Mouse (Mus musculus) naive thymus-derived CD4-positive, alpha-beta T cell, adult 2 months (primary cell): ENCODE data around the gene Gbp10.
"Not testable (repeated sequence)": the region's sequence is repeated elsewhere in the genome, so short reads cannot be mapped to it uniquely, and the experiment has no call there.

ENCODE experiments used
- DNase-seq: peaks from one replicate; pipeline ENCODE4 v3.0.0-alpha.2; 2011; ENCODE audit warnings: low read depth

The Gbp10 gene

DNA sequence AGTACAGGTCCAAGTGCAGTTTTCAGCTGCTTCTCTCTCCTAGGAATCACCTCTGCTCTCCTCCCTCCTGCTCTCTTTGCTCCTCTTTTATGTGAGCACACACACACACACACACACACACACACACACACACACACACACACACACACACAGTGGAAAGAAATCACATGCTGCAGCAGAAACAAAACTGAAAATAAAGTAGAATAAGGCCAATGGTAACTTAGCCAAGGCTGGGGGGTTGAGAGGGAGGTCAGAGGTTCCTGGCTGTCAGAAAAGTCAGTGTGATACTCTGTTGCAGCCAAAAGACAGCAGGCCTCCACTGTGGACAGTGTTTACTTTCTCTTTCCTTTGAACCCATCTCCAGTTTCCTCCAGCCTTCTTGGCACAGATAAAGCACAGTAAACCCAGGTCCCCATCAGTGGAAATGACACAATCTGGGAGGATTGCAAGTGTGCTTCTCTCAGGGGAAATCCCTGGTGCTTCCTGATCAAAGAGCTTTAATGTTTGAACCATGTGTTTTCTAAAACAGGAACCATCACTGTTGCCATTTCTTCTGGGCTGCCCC lies at the start of gene Gbp10:
Gene Gbp10 (minus strand): TSS at position 51 of the 565 bp plus-strand sequence.
- peak; percentile 82 for DNase-seq

DNA sequence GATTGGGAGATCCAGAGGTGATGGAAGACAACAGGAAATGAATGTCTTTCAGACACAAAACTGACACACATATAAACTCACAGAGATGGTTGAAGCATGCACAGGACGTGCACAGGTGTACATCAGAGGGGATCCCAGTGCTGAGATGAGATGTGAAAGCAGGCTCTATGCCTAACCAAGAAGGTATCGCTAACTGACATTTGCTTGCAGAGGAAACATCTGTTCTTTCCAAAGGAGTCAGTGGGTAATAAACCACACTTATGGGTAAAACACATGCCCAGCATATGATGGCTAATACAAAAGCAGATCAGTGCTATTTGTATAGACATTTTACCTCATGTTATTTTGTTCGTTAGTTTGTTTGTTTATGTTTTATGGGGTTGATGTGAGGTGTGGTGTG lies 21.3 kb upstream of the Gbp10 start:
- not testable (repeated sequence) for DNase-seq

DNA sequence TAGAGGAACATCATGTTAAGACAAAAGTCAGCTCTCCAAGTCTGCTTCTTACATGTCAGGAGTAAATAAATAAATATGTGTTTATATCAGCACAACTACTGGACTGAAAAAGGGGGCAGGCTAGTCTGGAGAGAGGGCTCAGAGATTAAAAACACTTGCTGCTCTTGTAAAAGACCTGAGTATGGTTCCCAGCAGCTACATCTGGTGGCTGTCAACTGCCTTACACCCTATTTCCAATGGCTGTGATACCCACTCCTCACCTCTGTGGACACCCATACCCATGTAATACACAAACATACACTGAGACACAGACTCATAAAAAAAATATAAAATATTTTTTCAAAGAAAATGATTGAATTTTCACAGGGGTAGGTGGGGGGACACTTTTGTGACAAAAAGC lies 13.2 kb upstream of the Gbp10 start:
- peak; percentile 39 for DNase-seq

DNA sequence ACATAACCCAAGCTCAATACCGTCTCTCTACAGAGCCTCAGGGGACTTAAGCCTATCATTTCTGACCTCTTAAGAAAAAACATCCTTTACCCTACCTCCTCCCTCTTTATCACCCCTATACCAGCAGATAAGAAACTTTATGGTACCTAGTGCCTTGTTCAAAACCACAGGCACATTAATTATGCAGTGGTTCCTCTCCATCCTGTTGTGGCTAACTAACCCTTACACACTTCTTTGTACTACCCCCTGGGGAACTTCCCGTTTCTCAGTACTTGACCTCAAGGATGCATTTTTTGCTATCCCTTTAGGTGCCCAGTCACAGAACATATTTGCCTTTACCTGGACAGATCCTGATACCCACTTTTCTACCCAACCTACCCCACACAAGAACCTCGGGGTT lies 5.4 kb upstream of the Gbp10 start:
- DNase-seq, result not testable (repeated sequence)

DNA sequence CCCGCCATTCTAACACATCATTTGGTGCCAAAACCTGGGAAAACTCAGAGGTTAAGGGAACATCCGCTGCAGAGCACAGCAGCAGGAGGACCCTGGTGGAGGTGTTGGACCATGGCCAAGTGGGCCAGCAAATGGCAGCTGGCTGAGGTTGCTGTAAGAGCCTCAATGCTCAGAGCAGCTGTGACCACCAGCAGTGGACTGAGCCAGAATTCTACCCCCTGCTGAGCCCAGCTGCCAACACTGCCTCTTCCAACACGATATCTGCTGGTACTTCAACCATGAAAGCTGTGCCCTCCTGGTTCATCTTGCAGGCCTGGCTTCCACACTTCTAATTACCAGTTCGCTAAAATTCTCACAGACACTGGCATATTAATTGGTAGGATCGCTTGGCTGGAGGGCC lies 1.6 kb upstream of the Gbp10 start:
- DNase-seq, result not testable (repeated sequence)

DNA sequence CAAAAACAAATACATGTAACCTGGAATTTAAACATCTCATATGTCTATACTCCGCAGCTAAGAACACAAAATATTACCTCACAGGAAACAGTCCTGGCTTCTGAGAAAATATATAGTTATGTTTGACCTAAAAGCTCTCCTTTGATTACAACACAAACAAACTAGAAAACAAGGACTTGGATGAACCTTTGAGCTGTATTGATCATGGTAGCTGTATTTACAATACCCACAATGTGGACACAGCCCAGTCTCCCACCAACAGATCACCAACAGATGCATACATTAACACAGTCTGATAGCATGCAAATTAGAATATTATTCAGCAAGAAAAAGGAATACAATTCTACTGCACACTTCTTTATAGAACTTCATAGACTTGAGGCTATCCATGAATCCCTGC lies 931 bp downstream of the Gbp10 start:
- not testable (repeated sequence) for DNase-seq

DNA sequence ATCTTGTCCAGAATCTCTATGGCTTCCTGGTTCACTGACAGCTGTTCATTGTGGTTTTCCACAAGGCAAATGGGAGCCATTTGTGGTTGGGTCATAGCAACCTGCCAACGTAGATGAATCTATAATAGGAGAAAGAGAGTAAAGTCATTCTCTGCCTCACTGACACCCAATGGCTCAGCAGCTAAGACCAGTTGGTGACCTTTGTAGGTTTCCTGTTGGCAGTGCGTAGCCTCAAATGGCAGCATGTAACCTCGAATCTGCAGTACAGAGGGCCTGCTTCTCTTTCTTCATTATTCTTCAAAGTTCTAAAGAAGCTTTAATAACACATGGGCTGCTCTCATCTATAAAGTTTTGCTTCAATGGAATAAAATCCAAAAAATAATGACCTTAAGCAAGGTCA lies 3.3 kb downstream of the Gbp10 start:
- DNase-seq, result not testable (repeated sequence)

DNA sequence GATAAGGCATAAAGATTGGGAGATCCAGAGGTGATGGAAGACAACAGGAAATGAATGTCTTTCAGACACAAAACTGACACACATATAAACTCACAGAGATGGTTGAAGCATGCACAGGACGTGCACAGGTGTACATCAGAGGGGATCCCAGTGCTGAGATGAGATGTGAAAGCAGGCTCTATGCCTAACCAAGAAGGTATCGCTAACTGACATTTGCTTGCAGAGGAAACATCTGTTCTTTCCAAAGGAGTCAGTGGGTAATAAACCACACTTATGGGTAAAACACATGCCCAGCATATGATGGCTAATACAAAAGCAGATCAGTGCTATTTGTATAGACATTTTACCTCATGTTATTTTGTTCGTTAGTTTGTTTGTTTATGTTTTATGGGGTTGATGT lies 30.4 kb downstream of the Gbp10 start:
- DNase-seq, result not testable (repeated sequence)

DNA sequence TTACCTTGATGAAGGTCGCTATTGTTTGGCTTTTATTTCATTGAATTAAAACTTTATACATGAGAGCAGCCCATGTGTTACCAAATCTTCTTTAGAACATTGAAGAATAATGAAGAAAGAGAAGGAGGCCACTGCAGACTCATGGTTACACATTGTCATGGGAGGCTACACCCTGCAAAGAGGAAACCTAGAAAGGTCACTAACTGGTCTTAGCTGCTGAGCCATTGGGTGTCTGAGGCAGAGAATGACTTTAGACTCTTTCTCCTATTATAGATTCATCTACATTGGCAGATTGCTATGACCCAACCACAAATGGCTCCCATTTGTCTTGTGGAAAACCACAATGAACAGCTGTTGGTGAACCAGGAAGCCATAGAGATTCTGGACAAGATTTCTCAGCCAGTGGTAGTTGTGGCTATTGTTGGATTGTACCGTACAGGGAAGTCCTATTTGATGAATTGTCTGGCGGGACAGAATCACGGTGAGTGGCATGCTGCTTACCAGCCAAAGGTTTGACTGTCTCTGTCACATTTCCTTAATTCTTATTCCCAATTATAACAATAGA lies 38.5 kb downstream of the Gbp10 start:
- DNase-seq, result not testable (repeated sequence)

DNA sequence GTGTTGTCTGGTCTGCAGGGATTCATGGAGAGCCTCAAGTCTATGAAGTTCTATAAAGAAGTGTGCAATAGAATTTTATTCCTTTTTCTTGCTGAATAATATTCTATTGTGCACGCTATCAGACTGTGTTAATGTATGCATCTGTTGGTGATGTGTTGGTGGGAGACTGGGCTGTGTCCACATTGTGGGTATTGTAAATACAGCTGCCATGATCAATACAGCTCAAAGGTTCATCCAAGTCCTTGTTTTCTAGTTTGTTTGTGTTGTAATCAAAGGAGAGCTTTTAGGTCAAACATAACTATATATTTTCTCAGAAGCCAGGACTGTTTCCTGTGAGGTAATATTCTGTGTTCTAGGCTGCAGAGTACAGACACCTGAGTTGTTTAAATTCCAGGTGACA lies 40.2 kb downstream of the Gbp10 start:
- not testable (repeated sequence) for DNase-seq

DNA sequence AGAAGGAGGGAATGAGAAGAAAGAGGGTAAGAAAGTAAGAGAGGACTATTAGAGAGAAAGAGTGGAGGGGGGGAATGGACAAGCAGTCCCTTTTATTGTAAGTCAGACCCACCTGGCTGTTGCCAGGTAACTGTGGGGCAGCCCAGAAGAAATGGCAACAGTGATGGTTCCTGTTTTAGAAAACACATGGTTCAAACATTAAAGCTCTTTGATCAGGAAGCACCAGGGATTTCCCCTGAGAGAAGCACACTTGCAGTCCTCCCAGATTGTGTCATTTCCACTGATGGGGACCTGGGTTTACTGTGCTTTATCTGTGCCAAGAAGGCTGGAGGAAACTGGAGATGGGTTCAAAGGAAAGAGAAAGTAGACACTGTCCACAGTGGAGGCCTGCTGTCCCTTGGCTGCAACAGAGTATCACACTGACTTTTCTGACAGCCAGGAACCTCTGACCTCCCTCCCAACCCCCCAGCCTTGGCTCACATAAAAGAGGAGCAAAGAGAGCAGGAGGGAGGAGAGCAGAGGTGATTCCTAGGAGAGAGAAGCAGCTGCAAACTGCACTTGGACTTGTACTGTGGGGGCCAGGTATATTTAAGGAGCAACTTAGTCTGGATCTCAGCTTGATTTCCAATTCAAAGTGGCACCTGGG lies 41.3 kb downstream of the Gbp10 start:
- peak; percentile 35 for DNase-seq

DNA sequence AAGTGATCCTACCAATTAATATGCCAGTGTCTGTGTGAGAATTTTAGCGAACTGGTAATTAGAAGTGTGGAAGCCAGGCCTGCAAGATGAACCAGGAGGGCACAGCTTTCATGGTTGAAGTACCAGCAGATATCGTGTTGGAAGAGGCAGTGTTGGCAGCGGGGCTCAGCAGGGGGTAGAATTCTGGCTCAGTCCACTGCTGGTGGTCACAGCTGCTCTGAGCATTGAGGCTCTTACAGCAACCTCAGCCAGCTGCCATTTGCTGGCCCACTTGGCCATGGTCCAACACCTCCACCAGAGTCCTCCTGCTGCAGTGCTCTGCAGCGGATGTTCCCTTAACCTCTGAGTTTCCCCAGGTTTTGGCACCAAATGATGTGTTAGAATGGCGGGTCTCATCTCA lies 43.0 kb downstream of the Gbp10 start:
- DNase-seq, result not testable (repeated sequence)

DNA sequence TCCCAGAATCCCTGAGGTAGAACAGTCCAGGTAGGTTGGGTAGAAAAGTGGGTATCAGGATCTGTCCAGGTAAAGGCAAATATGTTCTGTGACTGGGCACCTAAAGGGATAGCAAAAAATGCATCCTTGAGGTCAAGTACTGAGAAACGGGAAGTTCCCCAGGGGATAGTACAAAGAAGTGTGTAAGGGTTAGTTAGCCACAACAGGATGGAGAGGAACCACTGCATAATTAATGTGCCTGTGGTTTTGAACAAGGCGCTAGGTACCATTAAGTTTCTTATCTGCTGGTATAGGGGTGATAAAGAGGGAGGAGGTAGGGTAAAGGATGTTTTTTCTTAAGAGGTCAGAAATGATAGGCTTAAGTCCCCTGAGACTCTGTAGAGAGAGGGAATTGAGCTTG lies 46.8 kb downstream of the Gbp10 start:
- not testable (repeated sequence) for DNase-seq

DNA sequence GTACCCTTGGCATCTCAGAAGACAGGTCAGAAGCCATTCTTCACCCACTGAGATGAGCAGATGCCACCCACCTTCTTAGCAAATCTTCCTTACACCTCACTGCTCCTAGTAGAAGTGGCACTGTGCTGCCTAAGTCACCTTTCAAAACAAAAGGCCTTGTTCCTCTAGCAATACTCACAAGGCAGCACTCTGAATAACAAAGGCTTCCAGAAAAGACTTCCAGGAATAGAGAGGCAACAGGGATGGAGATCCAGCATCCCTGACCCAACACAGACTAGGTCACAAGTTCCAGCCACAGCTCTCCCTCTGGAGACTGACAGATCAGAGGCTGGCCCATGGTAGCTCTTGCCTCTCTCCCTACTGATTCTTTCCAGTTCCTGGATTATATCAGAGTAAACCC lies 57.9 kb downstream of the Gbp10 start:
- DNase-seq, result no peak
